Mouse (Mus musculus) MEL (cell line): ENCODE results near the gene Tmem28. TPM values are rescaled to one million over a fixed set of nuclear protein-coding genes. Genes with fewer than 3 reads are reported as not detected.

Source experiments
- DNase-seq: peaks from one replicate; pipeline ENCODE4 v3.0.0; 2011; ENCODE audit warnings: low read depth, low spot score
- H3K27ac ChIP-seq: 2 replicates; pipeline ENCODE4 v1.5.1; 2012; ENCODE audit warnings: low read depth, mild to moderate bottlenecking, control low read depth, low read length, moderate library complexity; ENCODE audit not compliant: control insufficient read depth
- H3K27me3 ChIP-seq, 2 experiments: fragments of 150-350 bp in 1 of 2; sonication (generic) in 1 of 2; 2 replicates each; pipeline ENCODE4 v1.6.1; 2012; ENCODE audit warnings: low read length in 2 of 2, mild to moderate bottlenecking in 2 of 2, improper control_type of control experiment in 1 of 2, moderate library complexity in 1 of 2; ENCODE audit not compliant: insufficient read depth in 2 of 2, control insufficient read depth in 1 of 2
- H3K36me3 ChIP-seq, 2 experiments: 2 replicates each; pipeline ENCODE4 v1.6.1; 2012 to 2014; ENCODE audit warnings: low read length in 2 of 2, improper control_type of control experiment in 1 of 2, inconsistent platforms in 1 of 2, mild to moderate bottlenecking in 1 of 2; ENCODE audit not compliant: insufficient read depth in 2 of 2, control insufficient read depth in 1 of 2
- H3K4me1 ChIP-seq, 2 experiments: fragments of 150-350 bp in 1 of 2; sonication (generic) in 1 of 2; 2 replicates each; pipeline ENCODE4 v1.6.1; 2012; ENCODE audit warnings: low read length in 2 of 2, improper control_type of control experiment in 1 of 2, mild to moderate bottlenecking in 1 of 2; ENCODE audit not compliant: insufficient read depth in 2 of 2, control insufficient read depth in 1 of 2
- H3K4me3 ChIP-seq, 2 experiments: fragments of 150-350 bp in 1 of 2; sonication (generic) in 1 of 2; 2 replicates each; pipeline ENCODE4 v1.5.1; 2012; ENCODE audit warnings: low read depth in 2 of 2, low read length in 2 of 2, mild to moderate bottlenecking in 2 of 2, moderate library complexity in 2 of 2, control low read depth in 1 of 2, improper control_type of control experiment in 1 of 2; ENCODE audit not compliant: control insufficient read depth in 1 of 2, insufficient read depth in 1 of 2
- H3K79me2 ChIP-seq: 2 replicates; pipeline ENCODE4 v1.6.1; 2012; ENCODE audit warnings: mild to moderate bottlenecking, low read length, moderate library complexity; ENCODE audit not compliant: control insufficient read depth, poor library complexity, insufficient read depth
- H3K9ac ChIP-seq: 2 replicates; pipeline ENCODE4 v1.6.1; 2012; ENCODE audit warnings: low read depth, mild to moderate bottlenecking, control low read depth, low read length, moderate library complexity; ENCODE audit not compliant: control insufficient read depth, poor library complexity, severe bottlenecking
- H3K9me3 ChIP-seq: fragments of 150-350 bp; sonication (generic); replicated peaks from 2 replicates; pipeline ENCODE4 v1.6.1; 2012; ENCODE audit warnings: mild to moderate bottlenecking, low read length, improper control_type of control experiment, moderate library complexity; ENCODE audit not compliant: insufficient read depth
- BHLHE40 ChIP-seq: IDR thresholded peaks from 2 replicates; pipeline ENCODE4 v1.6.1; 2012; ENCODE audit warnings: low read depth, mild to moderate bottlenecking, inconsistent platforms, low read length, improper control_type of control experiment, borderline replicate concordance
- CHD1 ChIP-seq: IDR thresholded peaks from 2 replicates; pipeline ENCODE4 v1.6.1; 2012; ENCODE audit warnings: low read depth, mild to moderate bottlenecking, inconsistent platforms, low read length, improper control_type of control experiment
- CHD2 ChIP-seq: IDR thresholded peaks from 2 replicates; pipeline ENCODE4 v1.6.1; 2011; ENCODE audit warnings: low read length, improper control_type of control experiment
- CTCF ChIP-seq, 3 experiments: IDR thresholded peaks in 2 of 3; conservative IDR thresholded peaks in 1 of 3; 2 replicates each; pipeline ENCODE4 v1.5.1; 2011 to 2012; ENCODE audit warnings: low read length in 3 of 3, low read depth in 2 of 3, mild to moderate bottlenecking in 2 of 3, improper control_type of control experiment in 1 of 3, inconsistent platforms in 1 of 3, mixed read lengths in 1 of 3, moderate library complexity in 1 of 3; ENCODE audit not compliant: control insufficient read depth in 1 of 3, insufficient read depth in 1 of 3, poor library complexity in 1 of 3, severe bottlenecking in 1 of 3
- E2F4 ChIP-seq: IDR thresholded peaks from 2 replicates; pipeline ENCODE4 v1.6.1; 2011; ENCODE audit warnings: low read depth, low read length, improper control_type of control experiment, borderline replicate concordance
- ETS1 ChIP-seq: IDR thresholded peaks from 2 replicates; pipeline ENCODE4 v1.6.1; 2012; ENCODE audit warnings: low read depth, mild to moderate bottlenecking, inconsistent platforms, low read length, improper control_type of control experiment, moderate library complexity
- JUND ChIP-seq: IDR thresholded peaks from 2 replicates; pipeline ENCODE4 v1.6.1; 2011; ENCODE audit warnings: low read depth, mild to moderate bottlenecking, improper control_type of control experiment, low read length
- KAT2A ChIP-seq: conservative IDR thresholded peaks from 2 replicates; pipeline ENCODE4 v1.6.1; 2012; ENCODE audit warnings: low read depth, low read length, improper control_type of control experiment, inconsistent platforms
- MAFK ChIP-seq: IDR thresholded peaks from 2 replicates; pipeline ENCODE4 v1.6.1; 2011; ENCODE audit warnings: low read depth, mild to moderate bottlenecking, low read length, improper control_type of control experiment, borderline replicate concordance
- MAX ChIP-seq: IDR thresholded peaks from 2 replicates; pipeline ENCODE4 v1.6.1; 2011; ENCODE audit warnings: low read length, improper control_type of control experiment
- MXI1 ChIP-seq: IDR thresholded peaks from 2 replicates; pipeline ENCODE4 v1.6.1; 2011; ENCODE audit warnings: mild to moderate bottlenecking, low read depth, low read length, improper control_type of control experiment
- MYB ChIP-seq: IDR thresholded peaks from 2 replicates; pipeline ENCODE4 v1.6.1; 2011; ENCODE audit warnings: mild to moderate bottlenecking, low read depth, low read length, improper control_type of control experiment
- MYC ChIP-seq: IDR thresholded peaks from 2 replicates; pipeline ENCODE4 v1.6.1; 2011; ENCODE audit warnings: low read depth, mild to moderate bottlenecking, low read length, improper control_type of control experiment, moderate library complexity
- NELFE ChIP-seq: IDR thresholded peaks from 2 replicates; pipeline ENCODE4 v1.6.1; 2011; ENCODE audit warnings: low read depth, low read length, improper control_type of control experiment
- POLR2A ChIP-seq, 2 experiments: IDR thresholded peaks; 2 replicates each; pipeline ENCODE4 v1.6.1; 2011 to 2012; ENCODE audit warnings: low read length in 2 of 2, mild to moderate bottlenecking in 2 of 2, control low read depth in 1 of 2, improper control_type of control experiment in 1 of 2, low read depth in 1 of 2, moderate library complexity in 1 of 2; ENCODE audit not compliant: control insufficient read depth in 1 of 2, insufficient read depth in 1 of 2, poor library complexity in 1 of 2
- POLR2AphosphoS2 ChIP-seq: IDR thresholded peaks from 2 replicates; pipeline ENCODE4 v1.6.1; 2011; ENCODE audit warnings: low read length, improper control_type of control experiment
- POLR2AphosphoS5 ChIP-seq: IDR thresholded peaks from 2 replicates; pipeline ENCODE4 v1.6.1; 2012; ENCODE audit warnings: low read depth, borderline replicate concordance, mild to moderate bottlenecking, inconsistent platforms, low read length, moderate library complexity, mixed read lengths
- RAD21 ChIP-seq: IDR thresholded peaks from 2 replicates; pipeline ENCODE4 v1.6.1; 2011; ENCODE audit warnings: mild to moderate bottlenecking, low read depth, low read length, improper control_type of control experiment
- RCOR1 ChIP-seq: IDR thresholded peaks from 2 replicates; pipeline ENCODE4 v1.6.1; 2012; ENCODE audit warnings: low read depth, mild to moderate bottlenecking, inconsistent platforms, low read length, improper control_type of control experiment
- SMC3 ChIP-seq: IDR thresholded peaks from 2 replicates; pipeline ENCODE4 v1.6.1; 2011; ENCODE audit warnings: low read depth, low read length, improper control_type of control experiment
- TBP ChIP-seq: IDR thresholded peaks from 2 replicates; pipeline ENCODE4 v1.8.0; 2011; ENCODE audit warnings: low read depth, low read length, improper control_type of control experiment
- TCF12 ChIP-seq: IDR thresholded peaks from 2 replicates; pipeline ENCODE4 v1.6.1; 2014; ENCODE audit warnings: low read depth, mild to moderate bottlenecking, inconsistent platforms, low read length, improper control_type of control experiment, moderate library complexity
- USF2 ChIP-seq, 2 experiments: IDR thresholded peaks; 2 replicates each; pipeline ENCODE4 v1.6.1; 2011 to 2012; ENCODE audit warnings: improper control_type of control experiment in 2 of 2, low read length in 2 of 2, borderline replicate concordance in 1 of 2, inconsistent platforms in 1 of 2, low read depth in 1 of 2, mild to moderate bottlenecking in 1 of 2; ENCODE audit not compliant: insufficient read depth in 1 of 2
- ZC3H11A ChIP-seq: IDR thresholded peaks from 2 replicates; pipeline ENCODE4 v1.6.1; 2012; ENCODE audit warnings: low read depth, mild to moderate bottlenecking, inconsistent platforms, low read length, improper control_type of control experiment
- ZMIZ1 ChIP-seq: IDR thresholded peaks from 2 replicates; pipeline ENCODE4 v1.6.1; 2012; ENCODE audit warnings: low read depth, mild to moderate bottlenecking, inconsistent platforms, low read length, improper control_type of control experiment, moderate library complexity
- ZNF384 ChIP-seq: IDR thresholded peaks from 2 replicates; pipeline ENCODE4 v1.6.1; 2012; ENCODE audit warnings: low read depth, mild to moderate bottlenecking, inconsistent platforms, low read length, improper control_type of control experiment
- polyA plus RNA-seq, 2 experiments: library from polyadenylated mRNA; stranded (reverse) in 1 of 2; unstranded in 1 of 2; fragments of >175 nt in 1 of 2; fragments of >200 nt in 1 of 2; gene quantifications; 2 replicates each; pipeline versions ENCODE4 v1.2.1 to v1.2.4; 2012; ENCODE audit warnings: low replicate concordance in 2 of 2, low read depth in 1 of 2; ENCODE audit not compliant: insufficient read length in 2 of 2, insufficient read depth in 1 of 2, missing spikeins in 1 of 2
- total RNA-seq: library from RNA; depleted of rRNA; stranded (reverse); fragments of 300-350 nt; gene quantifications from 2 replicates; pipeline ENCODE4 v1.2.3, GENCODE M21; 2012

Gene Tmem28
- total and polyA plus RNA-seq, 3 experiments = not detected

DNA sequence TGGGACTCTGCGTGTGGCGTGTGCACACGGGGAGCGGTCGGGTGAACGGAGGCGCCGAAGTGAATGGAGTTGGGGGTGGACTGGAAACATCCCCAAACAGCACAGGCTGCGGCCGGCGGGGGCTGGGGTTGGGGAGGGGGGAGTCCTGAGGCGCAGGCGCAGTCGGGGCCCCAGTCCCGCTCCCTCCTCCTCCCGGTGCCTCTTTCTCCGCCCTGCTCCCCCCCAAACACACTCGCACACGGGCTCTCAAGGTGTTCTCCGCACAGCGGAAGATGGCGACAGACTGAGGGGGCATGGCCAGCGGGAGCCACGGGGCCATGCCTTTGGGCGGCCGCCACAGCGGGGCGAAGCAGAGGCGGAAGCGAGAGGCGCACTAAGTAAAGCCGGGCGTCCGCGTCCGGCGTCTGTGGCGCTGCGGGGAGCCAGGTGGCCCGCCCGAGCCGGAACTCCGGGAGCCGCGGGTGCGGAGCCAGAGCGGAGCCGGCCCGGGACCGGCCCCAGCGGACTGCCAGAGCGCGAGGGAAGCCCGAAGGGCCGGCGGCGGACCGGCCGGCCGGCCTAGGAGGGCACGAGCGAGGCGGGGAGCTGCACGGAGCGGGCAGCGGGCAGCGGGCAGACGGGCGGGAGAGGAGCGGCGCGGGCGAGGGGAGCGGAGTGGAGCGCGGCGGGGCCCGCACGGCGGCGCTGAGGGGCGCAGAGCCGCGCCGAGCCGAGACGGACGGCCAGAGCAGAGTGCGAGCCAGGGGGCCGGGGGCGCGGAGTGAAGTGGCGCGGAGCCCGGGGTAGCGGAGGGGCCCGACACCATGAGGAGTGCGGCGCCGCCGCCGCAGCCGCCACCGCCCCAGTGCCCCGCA lies 658 bp upstream of the Tmem28 start:
- no peak for DNase-seq
- no peaks in the 10 kb centered on the region for H3K9me3 ChIP-seq
- H3K79me2 ChIP-seq = no peaks in the 10 kb centered on the region
- H3K36me3 ChIP-seq = no peaks in the 10 kb centered on the region
- no peaks in the 10 kb centered on the region for H3K4me1 ChIP-seq
- H3K27ac ChIP-seq = no peak overlapping the region
- no peak overlapping the region for H3K9ac ChIP-seq
- H3K4me3 ChIP-seq = no peak overlapping the region
- no peak for TF ChIP-seq BHLHE40
- TF ChIP-seq JUND = no peak
- TF ChIP-seq POLR2AphosphoS2 = no peak
- no peaks in the 10 kb centered on the region for H3K27me3 ChIP-seq

DNA sequence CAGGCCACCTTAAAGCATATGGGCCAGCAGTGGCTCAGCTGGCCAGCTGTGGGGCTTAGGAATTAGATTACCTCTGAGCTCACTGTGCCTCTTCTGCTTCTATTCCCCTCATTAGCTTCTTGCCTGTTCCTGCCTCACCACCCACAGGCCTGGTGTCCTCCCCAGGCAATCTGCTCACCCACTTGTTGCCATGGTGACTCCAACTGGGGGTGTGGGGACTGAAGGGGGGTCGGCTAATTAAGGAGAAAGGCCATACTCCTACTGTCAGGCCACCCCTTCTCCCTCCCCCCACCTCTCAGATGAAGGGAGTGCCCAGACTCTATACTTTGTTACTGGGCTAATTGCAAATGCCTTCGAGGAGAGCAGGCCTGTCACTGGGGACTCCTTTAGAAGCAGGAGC lies 21.3 kb downstream of the Tmem28 start:
- no peaks in the 10 kb centered on the region for H3K27me3 ChIP-seq
- H3K9me3 ChIP-seq = no peaks in the 10 kb centered on the region
- no peak overlapping the region for H3K9ac ChIP-seq
- TF ChIP-seq ZMIZ1 (no peak), POLR2AphosphoS5 (no peak), ETS1 (no peak)
- H3K27ac ChIP-seq = no peak overlapping the region
- no peaks in the 10 kb centered on the region for H3K79me2 ChIP-seq
- H3K36me3 ChIP-seq = no peaks in the 10 kb centered on the region
- H3K4me3 ChIP-seq = no peak overlapping the region
- DNase-seq = no peak
- H3K4me1 ChIP-seq = no peaks in the 10 kb centered on the region

GRCm38 (mm10) chrX:99853261-99853741 lies 32.5 kb downstream of the Tmem28 start:
- Histone ChIP-seq H3K9me3 (no peaks in the 10 kb centered on the region), H3K27me3 (no peaks in the 10 kb centered on the region), H3K9ac (peak overlapping the region; percentile 76), H3K27ac (no peak overlapping the region), H3K4me3 (peak overlapping the region; percentile 66 to 74), H3K4me1 (peaks cover 0 to 4% of the 10 kb centered on the region in 2 experiments; a peak in 1 of 4 replicates), H3K36me3 (no peaks in the 10 kb centered on the region), H3K79me2 (no peaks in the 10 kb centered on the region)
- DNase-seq = peak; percentile 72
- TF ChIP-seq MAX (no peak), TCF12 (no peak), CTCF (IDR thresholded peaks at IDR 0.05 in 2 of 3, conservative IDR thresholded peaks at IDR 0.05 in 1 of 3; ENCODE audit: control insufficient read depth in 1 of 3, insufficient read depth in 1 of 3, low read depth in 2 of 3, low read length in 3 of 3, poor library complexity in 1 of 3, severe bottlenecking in 1 of 3) (peak; percentile 36 to 89 (median 75)), KAT2A (no peak), ZNF384 (no peak), MYC (no peak), E2F4 (no peak), TBP (no peak), MAFK (no peak), MYB (no peak), JUND (no peak), CHD2 (no peak), POLR2A (IDR thresholded peaks at IDR 0.05; ENCODE audit: control insufficient read depth in 1 of 2, insufficient read depth in 1 of 2, low read depth in 1 of 2, low read length in 2 of 2, poor library complexity in 1 of 2) (no peak), NELFE (no peak), RAD21 (peak; percentile 79), MXI1 (no peak), USF2 (IDR thresholded peaks at IDR 0.05; ENCODE audit: borderline replicate concordance in 1 of 2, insufficient read depth in 1 of 2, low read depth in 1 of 2, low read length in 2 of 2) (no peak), SMC3 (peak; percentile 77), RCOR1 (no peak), CHD1 (no peak), ETS1 (no peak), ZC3H11A (peak; percentile 57)
